Mouse (Mus musculus) forebrain, embryonic 15.5 days (tissue): ENCODE measurements around the gene Klhl36. TPM values are rescaled to one million over a fixed set of nuclear protein-coding genes. Genes with fewer than 3 reads are reported as not detected.

Experiments used
- ATAC-seq: fragments of 200-750 bp; cut with Nextera tagmentation; replicated peaks from 2 replicates; pipeline ENCODE4 v1.8.0; 2017; ENCODE audit warnings: mild to moderate bottlenecking, moderate TSS enrichment, moderate library complexity
- H3K27ac ChIP-seq: fragments of 300-500 bp; sonication (generic); replicated peaks from 2 replicates; pipeline ENCODE4 v1.5.1; 2015; ENCODE audit warnings: mild to moderate bottlenecking, inconsistent platforms
- H3K27me3 ChIP-seq: fragments of 300-500 bp; sonication (generic); 2 replicates; pipeline ENCODE4 v1.6.1; 2015; ENCODE audit warnings: inconsistent platforms
- H3K36me3 ChIP-seq: fragments of 300-500 bp; sonication (generic); 2 replicates; pipeline ENCODE4 v1.6.1; 2015; ENCODE audit warnings: mild to moderate bottlenecking, inconsistent platforms
- H3K4me1 ChIP-seq: fragments of 300-500 bp; sonication (generic); 2 replicates; pipeline ENCODE4 v1.6.1; 2015; ENCODE audit warnings: inconsistent platforms
- H3K4me2 ChIP-seq: fragments of 300-500 bp; sonication (generic); replicated peaks from 2 replicates; pipeline ENCODE4 v1.6.1; 2015; ENCODE audit warnings: mild to moderate bottlenecking, inconsistent platforms
- H3K4me3 ChIP-seq: fragments of 300-500 bp; sonication (generic); 2 replicates; pipeline ENCODE4 v1.5.1; 2015; ENCODE audit warnings: mild to moderate bottlenecking, inconsistent platforms
- H3K9ac ChIP-seq: fragments of 300-500 bp; sonication (generic); replicated peaks from 2 replicates; pipeline ENCODE4 v1.6.1; 2015; ENCODE audit warnings: mild to moderate bottlenecking, inconsistent platforms
- H3K9me3 ChIP-seq: fragments of 300-500 bp; sonication (generic); 2 replicates; pipeline ENCODE4 v1.6.1; 2016; ENCODE audit warnings: inconsistent platforms
- WGBS: fragments of 180-500 bp; shearing (Covaris S2); methylation state at CpG from one replicate; pipeline ENCODE4 v1.1.7; 2015; ENCODE audit warnings: mixed read lengths; 5-methylcytosine and 5-hydroxymethylcytosine counted together
- polyA plus RNA-seq: library from polyadenylated mRNA; unstranded; fragments of >200 nt; fragmentation: Nextera tagmentation; extraction: Ambion mirVana; gene quantifications from 2 replicates; pipeline ENCODE4 v1.2.1, GENCODE M21; 2015

Gene Klhl36
- polyA plus RNA-seq, 1 experiment from 2014 or later: 15.3 TPM

GRCm38 (mm10) chr8:119897069-119897468 is 35.0 kb downstream of the Klhl36 start:
- Histone ChIP-seq H3K27me3 (peaks cover 18% of the 10 kb centered on the region), H3K4me2 (no peak overlapping the region), H3K9me3 (no peaks in the 10 kb centered on the region), H3K27ac (no peak overlapping the region), H3K36me3 (no peaks in the 10 kb centered on the region), H3K9ac (no peak overlapping the region), H3K4me3 (no peak overlapping the region), H3K4me1 (no peaks in the 10 kb centered on the region)
- 82% methylated on average over 4 of the region's 4 CpGs for WGBS
- no peak for ATAC-seq

DNA sequence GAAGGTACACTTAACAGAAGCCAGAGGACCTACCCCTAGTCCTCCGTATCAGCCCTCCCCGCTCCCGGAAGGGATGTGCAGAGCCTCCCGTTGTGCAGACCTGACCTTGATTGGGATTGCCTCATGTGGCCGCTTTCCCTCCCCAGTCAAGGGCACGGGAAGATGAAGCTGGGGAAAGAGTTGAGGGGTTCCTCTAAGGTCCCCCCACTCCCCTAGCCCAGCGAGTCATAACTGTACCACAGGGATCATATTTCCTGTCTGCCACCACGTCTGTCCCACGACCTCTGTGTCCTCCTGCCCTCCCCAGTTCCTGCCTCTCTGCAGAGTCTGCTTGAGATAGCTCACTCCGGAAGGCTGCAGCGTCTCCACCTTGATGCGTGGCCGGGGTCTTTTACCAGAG is 35.9 kb downstream of the Klhl36 start:
- no peaks in the 10 kb centered on the region for H3K9me3 ChIP-seq
- WGBS: 26% methylated on average over 13 of the region's 13 CpGs
- H3K9ac ChIP-seq: no peak overlapping the region
- no peak overlapping the region for H3K4me3 ChIP-seq
- no peak overlapping the region for H3K27ac ChIP-seq
- no peak for ATAC-seq
- H3K4me2 ChIP-seq: no peak overlapping the region
- peaks cover 18% of the 10 kb centered on the region for H3K27me3 ChIP-seq
- no peaks in the 10 kb centered on the region for H3K36me3 ChIP-seq
- H3K4me1 ChIP-seq: no peaks in the 10 kb centered on the region

- H3K27ac ChIP-seq: no peak overlapping the region
- H3K9me3 ChIP-seq: no peaks in the 10 kb centered on the region
- ATAC-seq: no peak
- H3K9ac ChIP-seq: no peak overlapping the region
- H3K36me3 ChIP-seq: no peaks in the 10 kb centered on the region
- WGBS: 85% methylated on average over 3 of the region's 3 CpGs
- no peak overlapping the region for H3K4me3 ChIP-seq
- H3K4me2 ChIP-seq: no peak overlapping the region
- H3K4me1 ChIP-seq: no peaks in the 10 kb centered on the region
- peaks cover 18% of the 10 kb centered on the region for H3K27me3 ChIP-seq
These were observed 39.3 kb downstream of the Klhl36 start for GRCm38 (mm10) chr8:119901349-119901748.

DNA sequence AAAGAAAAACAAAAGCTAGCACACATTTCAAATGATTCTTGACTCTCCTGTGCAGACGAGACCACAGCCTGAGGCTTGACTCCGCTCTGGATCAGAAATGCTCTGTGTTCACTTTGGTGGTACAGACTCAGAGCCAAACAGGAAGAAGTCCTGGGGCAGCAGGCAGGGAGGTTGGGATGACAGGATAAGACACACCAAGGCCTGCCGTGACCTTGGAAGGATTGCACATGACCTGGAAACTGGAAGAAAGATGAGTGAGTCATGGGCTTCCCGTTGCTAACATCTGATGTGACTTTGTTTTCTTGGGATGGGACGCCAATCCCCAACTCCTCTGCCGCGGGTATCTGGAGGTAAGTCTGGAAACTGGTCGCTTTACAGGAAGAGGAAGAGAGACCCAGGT is 39.9 kb downstream of the Klhl36 start:
- H3K9ac ChIP-seq: no peak overlapping the region
- H3K36me3 ChIP-seq: no peaks in the 10 kb centered on the region
- ATAC-seq: no peak
- H3K4me1 ChIP-seq: no peaks in the 10 kb centered on the region
- no peaks in the 10 kb centered on the region for H3K9me3 ChIP-seq
- WGBS: 78% methylated on average over 8 of the region's 8 CpGs
- no peak overlapping the region for H3K4me2 ChIP-seq
- H3K27me3 ChIP-seq: peaks cover 17% of the 10 kb centered on the region
- no peak overlapping the region for H3K27ac ChIP-seq
- no peak overlapping the region for H3K4me3 ChIP-seq

GRCm38 (mm10) chr8:119904323-119904911 is 42.4 kb downstream of the Klhl36 start:
- Histone ChIP-seq H3K9ac (no peak overlapping the region), H3K27me3 (no peaks in the 10 kb centered on the region), H3K27ac (no peak overlapping the region), H3K9me3 (no peaks in the 10 kb centered on the region), H3K4me2 (no peak overlapping the region), H3K4me1 (no peaks in the 10 kb centered on the region), H3K4me3 (no peak overlapping the region), H3K36me3 (no peaks in the 10 kb centered on the region)
- ATAC-seq: no peak
- 63% methylated on average over 12 of the region's 12 CpGs for WGBS

- Histone ChIP-seq H3K9ac (peak within 1 kb of the TSS; percentile 88), H3K36me3 (no peaks in the 10 kb centered on the region), H3K27me3 (no peaks in the 10 kb centered on the region), H3K4me3 (peak within 1 kb of the TSS; percentile 73), H3K4me1 (peaks cover 43% of the 10 kb centered on the region), H3K4me2 (peak within 1 kb of the TSS; percentile 66), H3K9me3 (no peaks in the 10 kb centered on the region), H3K27ac (peak within 1 kb of the TSS; percentile 94)
- 23% methylated on average over 13 of the region's 13 CpGs for WGBS
- ATAC-seq: peak; percentile 15; the same call in 1 of the 2 replicates
These were observed 48.0 kb downstream of the Klhl36 start, which contains the start of gene Usp10 for GRCm38 (mm10) chr8:119909944-119910546. TSS of gene Usp10 (plus strand) at chr8:119910360.

DNA sequence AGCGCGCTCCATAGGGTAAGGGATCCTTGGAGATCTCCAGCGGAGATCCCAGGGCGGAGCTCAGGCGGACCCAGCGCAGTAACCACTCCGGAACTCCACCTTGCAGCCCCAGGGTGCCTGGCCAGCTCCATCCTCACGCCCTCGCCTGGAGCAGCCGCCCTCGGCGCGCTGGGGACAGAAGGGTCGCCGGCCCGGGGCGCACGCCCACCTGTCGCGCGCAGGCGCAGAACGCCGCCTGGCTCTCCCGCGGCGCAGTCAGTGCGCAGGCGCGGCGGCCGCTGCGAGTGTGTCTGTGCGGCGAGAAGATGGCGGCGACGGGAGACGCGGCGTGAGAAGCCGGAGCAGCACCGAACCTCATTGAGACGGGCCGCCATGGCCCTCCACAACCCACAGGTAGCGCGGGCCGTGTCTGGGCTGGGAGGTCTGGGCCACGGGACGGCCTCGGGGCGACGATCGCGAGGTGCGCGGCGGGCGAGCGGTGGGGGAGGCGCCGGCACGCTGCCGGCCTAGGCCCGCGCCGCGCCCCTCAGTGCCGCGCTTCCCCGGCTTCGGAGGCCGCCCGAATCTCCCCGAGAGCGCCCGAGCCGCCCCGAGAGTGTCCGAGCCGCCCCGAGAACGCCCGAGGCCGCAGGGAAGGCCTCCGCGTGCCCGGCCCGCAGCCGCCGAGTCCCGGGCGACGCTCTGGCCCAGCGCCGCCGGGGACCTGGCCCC is 48.6 kb downstream of the Klhl36 start, which contains the start of gene Gm20388:
Gene Gm20388, plus strand, starts transcription at position 295 of the 711 bp plus-strand sequence.
- H3K27me3 ChIP-seq: no peaks in the 10 kb centered on the region
- H3K4me2 ChIP-seq: peak within 1 kb of the TSS; percentile 66
- no peaks in the 10 kb centered on the region for H3K36me3 ChIP-seq
- WGBS: under 1% methylated on average over 85 of the region's 97 CpGs
- peak; percentile 95 for ATAC-seq
- peak within 1 kb of the TSS; percentile 73 for H3K4me3 ChIP-seq
- H3K9me3 ChIP-seq: no peaks in the 10 kb centered on the region
- H3K9ac ChIP-seq: peak within 1 kb of the TSS; percentile 88
- peaks cover 45% of the 10 kb centered on the region for H3K4me1 ChIP-seq
- peak within 1 kb of the TSS; percentile 94 for H3K27ac ChIP-seq

DNA sequence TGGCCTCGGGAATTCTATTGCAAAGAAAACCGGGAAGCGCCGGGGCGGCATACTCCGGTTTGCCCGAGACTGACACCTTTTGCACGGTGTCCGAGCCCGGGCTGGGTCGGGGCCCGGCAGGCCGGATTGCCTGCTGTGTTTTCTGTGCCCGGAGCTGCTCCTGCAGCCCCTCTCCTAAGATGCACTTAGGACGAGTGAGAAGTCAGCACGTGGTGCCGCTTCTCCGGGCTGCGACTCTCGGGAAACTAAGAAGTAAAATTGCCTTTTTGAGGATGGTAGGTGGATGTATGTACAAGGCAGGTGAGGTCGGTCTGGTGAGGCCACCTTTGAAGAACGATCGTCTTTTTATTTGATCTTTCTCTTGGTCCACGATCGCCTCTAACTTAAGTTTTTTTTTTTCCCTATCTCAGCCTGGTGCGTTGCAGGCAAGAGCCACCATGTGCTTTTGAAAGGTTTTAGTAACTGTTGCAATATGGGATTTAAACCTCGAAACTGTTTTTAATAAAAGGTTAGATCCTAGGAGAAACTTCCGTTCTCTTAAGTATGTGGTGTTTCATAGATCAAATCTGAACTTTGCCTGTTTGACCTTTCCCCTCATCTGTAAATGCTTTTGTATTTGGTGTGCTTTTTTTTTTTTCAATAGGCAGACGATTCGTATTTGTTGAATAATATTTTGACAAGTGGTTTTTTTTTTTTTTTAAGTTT is 49.3 kb downstream of the Klhl36 start:
- peak overlapping the region; percentile 66 for H3K4me2 ChIP-seq
- peaks cover 50% of the 10 kb centered on the region for H3K4me1 ChIP-seq
- ATAC-seq: peak; percentile 62
- H3K9me3 ChIP-seq: no peaks in the 10 kb centered on the region
- no peaks in the 10 kb centered on the region for H3K27me3 ChIP-seq
- peak overlapping the region; percentile 73 for H3K4me3 ChIP-seq
- under 1% methylated on average over 30 of the region's 30 CpGs for WGBS
- peak overlapping the region; percentile 88 for H3K9ac ChIP-seq
- H3K27ac ChIP-seq: peak overlapping the region; percentile 94
- H3K36me3 ChIP-seq: no peaks in the 10 kb centered on the region

DNA sequence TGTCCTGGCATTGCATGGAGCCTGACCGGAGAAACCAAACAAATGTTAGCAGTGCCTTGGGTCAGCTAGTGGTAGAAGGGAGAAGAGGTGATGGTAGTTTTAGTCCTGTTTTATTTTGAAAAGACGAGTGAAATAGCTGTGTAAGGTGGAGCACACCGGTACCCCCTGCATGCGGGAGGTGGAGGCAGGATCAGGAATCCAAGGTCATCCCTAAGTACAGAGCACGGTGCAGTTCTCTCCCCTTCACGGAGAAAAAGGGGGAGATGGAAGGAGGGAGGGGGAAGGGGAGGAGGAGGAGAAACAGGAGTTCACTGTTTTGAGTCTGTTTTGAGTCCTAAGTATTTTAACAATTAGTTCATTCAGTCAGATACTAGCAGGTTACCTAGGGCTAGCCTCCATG is 50.6 kb downstream of the Klhl36 start:
- Histone ChIP-seq H3K27ac (no peak overlapping the region), H3K27me3 (no peaks in the 10 kb centered on the region), H3K4me1 (peaks cover 56% of the 10 kb centered on the region), H3K9ac (0 out of 2 replicates have a peak overlapping the region, but pooled peaks have one; percentile 88), H3K36me3 (no peaks in the 10 kb centered on the region), H3K4me2 (peak overlapping the region; percentile 66), H3K9me3 (no peaks in the 10 kb centered on the region), H3K4me3 (peak overlapping the region; percentile 73)
- no peak for ATAC-seq
- WGBS: 45% methylated on average over 6 of the region's 6 CpGs

DNA sequence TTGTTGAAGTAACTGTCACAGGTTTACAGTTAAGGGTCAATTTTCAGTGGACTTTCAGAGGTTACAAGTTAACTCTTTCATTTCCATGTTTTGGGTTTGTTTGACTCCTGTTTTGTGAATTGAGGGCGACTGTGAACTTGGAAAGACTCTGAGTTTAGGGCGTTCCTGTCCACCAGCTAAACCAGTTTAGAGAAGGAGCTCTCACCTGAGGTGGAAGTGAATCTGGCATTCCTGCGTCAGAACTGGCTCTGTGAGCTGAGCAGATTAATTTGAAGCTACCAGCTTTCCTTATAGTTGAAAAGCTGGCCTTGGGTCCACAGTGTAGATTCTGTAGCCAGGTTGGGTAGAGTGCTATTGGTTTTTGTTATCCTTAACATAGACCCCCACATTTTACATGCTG is 51.1 kb downstream of the Klhl36 start:
- Histone ChIP-seq H3K27me3 (no peaks in the 10 kb centered on the region), H3K9ac (0 out of 2 replicates have a peak overlapping the region, but pooled peaks have one; percentile 88), H3K4me1 (peaks cover 56% of the 10 kb centered on the region), H3K36me3 (no peaks in the 10 kb centered on the region), H3K4me2 (peak overlapping the region; percentile 66; the same call in 1 of the 2 replicates), H3K9me3 (no peaks in the 10 kb centered on the region), H3K27ac (no peak overlapping the region), H3K4me3 (no peak overlapping the region)
- ATAC-seq: no peak
- WGBS: 69% methylated on average over 3 of the region's 3 CpGs

DNA sequence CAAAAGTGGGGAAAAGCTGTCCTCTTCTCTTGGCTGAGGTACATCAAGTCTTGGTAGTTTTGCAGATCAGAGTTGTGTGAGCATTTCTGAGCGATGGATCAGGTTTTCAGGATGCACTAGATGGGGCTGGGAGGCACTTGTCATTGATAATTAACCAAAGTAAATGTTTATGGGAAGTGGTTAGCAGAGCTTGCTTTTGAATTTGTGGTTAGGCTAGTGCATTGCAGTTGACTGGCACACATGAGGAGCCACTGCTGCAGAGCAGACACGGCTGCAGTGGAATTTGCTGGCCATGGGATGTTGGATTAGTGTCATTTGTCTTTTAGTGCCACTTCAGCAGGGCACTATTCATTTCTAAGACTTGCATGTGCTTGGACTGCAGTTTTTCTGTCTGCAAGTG is 52.1 kb downstream of the Klhl36 start:
- no peak overlapping the region for H3K9ac ChIP-seq
- H3K4me2 ChIP-seq: no peak overlapping the region
- no peaks in the 10 kb centered on the region for H3K27me3 ChIP-seq
- 63% methylated on average over 2 of the region's 2 CpGs for WGBS
- H3K36me3 ChIP-seq: no peaks in the 10 kb centered on the region
- ATAC-seq: no peak
- H3K4me1 ChIP-seq: peaks cover 56% of the 10 kb centered on the region
- no peak overlapping the region for H3K27ac ChIP-seq
- no peaks in the 10 kb centered on the region for H3K9me3 ChIP-seq
- H3K4me3 ChIP-seq: no peak overlapping the region

GRCm38 (mm10) chr8:119915298-119915697 is 53.2 kb downstream of the Klhl36 start:
- no peak overlapping the region for H3K4me3 ChIP-seq
- H3K27ac ChIP-seq: no peak overlapping the region
- H3K36me3 ChIP-seq: no peaks in the 10 kb centered on the region
- H3K4me1 ChIP-seq: peaks cover 51% of the 10 kb centered on the region
- H3K9ac ChIP-seq: no peak overlapping the region
- ATAC-seq: no peak
- H3K4me2 ChIP-seq: no peak overlapping the region
- H3K9me3 ChIP-seq: no peaks in the 10 kb centered on the region
- no peaks in the 10 kb centered on the region for H3K27me3 ChIP-seq
- 88% methylated on average over 4 of the region's 4 CpGs for WGBS
